Mouse (Mus musculus): ENCODE measurements around the gene Spata18. TPM values are rescaled to one million over a fixed set of nuclear protein-coding genes. Genes with fewer than 3 reads are reported as not detected.

Spata18 gene
- polyA plus RNA-seq, 1 experiment = not detected

- Histone ChIP-seq H3ac (ENCODE audit: control insufficient read depth, insufficient read length) (no peak overlapping the region), H3K27me3 (ENCODE audit: control insufficient read depth, insufficient read depth, insufficient read length) (no peaks in the 10 kb centered on the region), H3K36me3 (ENCODE audit: control insufficient read depth, insufficient read depth) (peaks cover 21% of the 10 kb centered on the region), H3K79me2 (ENCODE audit: control insufficient read depth, insufficient read depth) (no peaks in the 10 kb centered on the region), H3K4me3 (no peak overlapping the region), H3K4me2 (ENCODE audit: low read depth) (no peak overlapping the region)
- TF ChIP-seq E2F4 (IDR thresholded peaks at IDR 0.05; ENCODE audit: insufficient read depth) = no peak
- TF ChIP-seq MAX (IDR thresholded peaks at IDR 0.05; ENCODE audit: low read depth) = no peak
- TF ChIP-seq CEBPB (IDR thresholded peaks at IDR 0.05; ENCODE audit: insufficient read depth, poor library complexity, severe bottlenecking) = no peak
- TF ChIP-seq USF1 (IDR thresholded peaks at IDR 0.05; ENCODE audit: low read depth) = no peak
- no peak for TF ChIP-seq POLR2AphosphoS2 (IDR thresholded peaks at IDR 0.05; ENCODE audit: insufficient read length, low read depth)
- TF ChIP-seq POLR2A (IDR thresholded peaks at IDR 0.05; ENCODE audit: insufficient read length, low read depth) = no peak
- TF ChIP-seq TCF12 (IDR thresholded peaks at IDR 0.05; ENCODE audit: insufficient read depth, poor library complexity, severe bottlenecking) = no peak
- TF ChIP-seq REST (IDR thresholded peaks at IDR 0.05; ENCODE audit: insufficient read depth, insufficient read length) = no peak
- TF ChIP-seq TCF3 (IDR thresholded peaks at IDR 0.05; ENCODE audit: insufficient read length, low read depth) = no peak
- no peak for TF ChIP-seq SRF (IDR thresholded peaks at IDR 0.05; ENCODE audit: control insufficient read depth, insufficient read length, low read depth)
- TF ChIP-seq MYOG (IDR thresholded peaks at IDR 0.05; ENCODE audit: control insufficient read depth in 1 of 3, insufficient read depth in 1 of 3, insufficient read length in 2 of 3, low read depth in 2 of 3) = no peak
Observed at GRCm38 (mm10) chr5:73633141-73633540, 18.0 kb upstream of the Spata18 start.

GRCm38 (mm10) chr5:73637337-73638107 lies 13.7 kb upstream of the Spata18 start:
- peaks cover 21% of the 10 kb centered on the region for H3K36me3 ChIP-seq (ENCODE audit: control insufficient read depth, insufficient read depth)
- H3K27me3 ChIP-seq (ENCODE audit: control insufficient read depth, insufficient read depth, insufficient read length) = no peaks in the 10 kb centered on the region
- no peak for TF ChIP-seq POLR2A (IDR thresholded peaks at IDR 0.05; ENCODE audit: insufficient read length, low read depth)
- no peak for TF ChIP-seq CEBPB (IDR thresholded peaks at IDR 0.05; ENCODE audit: insufficient read depth, poor library complexity, severe bottlenecking)
- no peak for TF ChIP-seq MYOD1 (IDR thresholded peaks at IDR 0.05; ENCODE audit: control insufficient read depth in 1 of 3, insufficient read length in 2 of 3, low read depth in 2 of 3)
- TF ChIP-seq MYOG (IDR thresholded peaks at IDR 0.05; ENCODE audit: control insufficient read depth in 1 of 3, insufficient read depth in 1 of 3, insufficient read length in 2 of 3, low read depth in 2 of 3) = no peak
- TF ChIP-seq SRF (IDR thresholded peaks at IDR 0.05; ENCODE audit: control insufficient read depth, insufficient read length, low read depth) = no peak
- TF ChIP-seq TCF12 (IDR thresholded peaks at IDR 0.05; ENCODE audit: insufficient read depth, poor library complexity, severe bottlenecking) = no peak
- no peak for TF ChIP-seq REST (IDR thresholded peaks at IDR 0.05; ENCODE audit: insufficient read depth, insufficient read length)
- H3ac ChIP-seq (ENCODE audit: control insufficient read depth, insufficient read length) = no peak overlapping the region
- no peaks in the 10 kb centered on the region for H3K79me2 ChIP-seq (ENCODE audit: control insufficient read depth, insufficient read depth)
- H3K4me3 ChIP-seq = no peak overlapping the region
- H3K4me2 ChIP-seq (ENCODE audit: low read depth) = no peak overlapping the region

- TF ChIP-seq TCF3 (IDR thresholded peaks at IDR 0.05; ENCODE audit: insufficient read length, low read depth) = no peak
- TF ChIP-seq POLR2A (IDR thresholded peaks at IDR 0.05; ENCODE audit: insufficient read length, low read depth) = no peak
- TF ChIP-seq MYOD1 (IDR thresholded peaks at IDR 0.05; ENCODE audit: control insufficient read depth in 1 of 3, insufficient read length in 2 of 3, low read depth in 2 of 3) = no peak
- no peak for TF ChIP-seq MYOG (IDR thresholded peaks at IDR 0.05; ENCODE audit: control insufficient read depth in 1 of 3, insufficient read depth in 1 of 3, insufficient read length in 2 of 3, low read depth in 2 of 3)
- no peak for TF ChIP-seq TCF12 (IDR thresholded peaks at IDR 0.05; ENCODE audit: insufficient read depth, poor library complexity, severe bottlenecking)
- no peak for TF ChIP-seq CEBPB (IDR thresholded peaks at IDR 0.05; ENCODE audit: insufficient read depth, poor library complexity, severe bottlenecking)
- TF ChIP-seq REST (IDR thresholded peaks at IDR 0.05; ENCODE audit: insufficient read depth, insufficient read length) = no peak
- TF ChIP-seq POLR2AphosphoS2 (IDR thresholded peaks at IDR 0.05; ENCODE audit: insufficient read length, low read depth) = no peak
- no peaks in the 10 kb centered on the region for H3K36me3 ChIP-seq (ENCODE audit: control insufficient read depth, insufficient read depth)
- H3K4me2 ChIP-seq (ENCODE audit: low read depth) = no peak overlapping the region
- no peak overlapping the region for H3ac ChIP-seq (ENCODE audit: control insufficient read depth, insufficient read length)
- H3K27me3 ChIP-seq (ENCODE audit: control insufficient read depth, insufficient read depth, insufficient read length) = no peaks in the 10 kb centered on the region
- H3K79me2 ChIP-seq (ENCODE audit: control insufficient read depth, insufficient read depth) = peaks cover 2% of the 10 kb centered on the region
- H3K4me3 ChIP-seq = no peak overlapping the region
Observed at GRCm38 (mm10) chr5:73641058-73641457, 10.1 kb upstream of the Spata18 start.

- Histone ChIP-seq H3K4me2 (ENCODE audit: low read depth) (no peak overlapping the region), H3K4me3 (no peak overlapping the region), H3K36me3 (ENCODE audit: control insufficient read depth, insufficient read depth) (no peaks in the 10 kb centered on the region), H3K27me3 (ENCODE audit: control insufficient read depth, insufficient read depth, insufficient read length) (no peaks in the 10 kb centered on the region), H3K79me2 (ENCODE audit: control insufficient read depth, insufficient read depth) (peaks cover 9% of the 10 kb centered on the region), H3ac (ENCODE audit: control insufficient read depth, insufficient read length) (no peak overlapping the region)
- no peak for TF ChIP-seq SRF (IDR thresholded peaks at IDR 0.05; ENCODE audit: control insufficient read depth, insufficient read length, low read depth)
- no peak for TF ChIP-seq POLR2A (IDR thresholded peaks at IDR 0.05; ENCODE audit: insufficient read length, low read depth)
- TF ChIP-seq USF1 (IDR thresholded peaks at IDR 0.05; ENCODE audit: low read depth) = no peak
- TF ChIP-seq MYOD1 (IDR thresholded peaks at IDR 0.05; ENCODE audit: control insufficient read depth in 1 of 3, insufficient read length in 2 of 3, low read depth in 2 of 3) = no peak
- TF ChIP-seq MAX (IDR thresholded peaks at IDR 0.05; ENCODE audit: low read depth) = no peak
- TF ChIP-seq E2F4 (IDR thresholded peaks at IDR 0.05; ENCODE audit: insufficient read depth) = no peak
- no peak for TF ChIP-seq MYOG (IDR thresholded peaks at IDR 0.05; ENCODE audit: control insufficient read depth in 1 of 3, insufficient read depth in 1 of 3, insufficient read length in 2 of 3, low read depth in 2 of 3)
- TF ChIP-seq TCF12 (IDR thresholded peaks at IDR 0.05; ENCODE audit: insufficient read depth, poor library complexity, severe bottlenecking) = no peak
- no peak for TF ChIP-seq REST (IDR thresholded peaks at IDR 0.05; ENCODE audit: insufficient read depth, insufficient read length)
- no peak for TF ChIP-seq CEBPB (IDR thresholded peaks at IDR 0.05; ENCODE audit: insufficient read depth, poor library complexity, severe bottlenecking)
Observed at GRCm38 (mm10) chr5:73642091-73642490, 9.1 kb upstream of the Spata18 start.

Data from myocyte (in vitro differentiated cells).